Mouse (Mus musculus): ENCODE results near the gene Ankrd17.
"Not testable (repeated sequence)": the region's sequence is repeated elsewhere in the genome, so short reads cannot be mapped to it uniquely, and the experiment has no call there.

Gene Ankrd17

DNA sequence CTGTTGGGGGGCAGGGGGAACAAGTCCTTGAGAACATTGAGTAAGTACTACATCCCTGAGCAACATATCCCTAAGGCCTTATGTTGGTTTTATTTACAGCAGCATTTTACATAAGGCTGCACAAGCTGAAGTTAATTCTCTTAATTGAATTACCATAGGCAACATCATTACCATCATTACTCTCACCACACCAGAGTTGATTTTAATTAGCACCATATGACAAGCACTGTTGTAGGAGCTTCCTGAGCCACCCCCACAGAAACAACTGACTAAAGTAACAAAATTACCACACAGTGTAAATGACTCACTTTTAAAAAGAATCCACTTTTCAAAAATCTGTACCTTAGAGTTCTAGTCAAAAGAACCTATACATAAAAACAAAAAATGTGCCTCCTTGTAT is 76.5 kb downstream of the Ankrd17 start:
- H3K27me3 ChIP-seq (ENCODE audit: insufficient read depth, low read length) = no peaks in the 10 kb centered on the region
- H3K36me3 ChIP-seq (ENCODE audit: insufficient read depth, low read length) = peaks cover 73% of the 10 kb centered on the region

DNA sequence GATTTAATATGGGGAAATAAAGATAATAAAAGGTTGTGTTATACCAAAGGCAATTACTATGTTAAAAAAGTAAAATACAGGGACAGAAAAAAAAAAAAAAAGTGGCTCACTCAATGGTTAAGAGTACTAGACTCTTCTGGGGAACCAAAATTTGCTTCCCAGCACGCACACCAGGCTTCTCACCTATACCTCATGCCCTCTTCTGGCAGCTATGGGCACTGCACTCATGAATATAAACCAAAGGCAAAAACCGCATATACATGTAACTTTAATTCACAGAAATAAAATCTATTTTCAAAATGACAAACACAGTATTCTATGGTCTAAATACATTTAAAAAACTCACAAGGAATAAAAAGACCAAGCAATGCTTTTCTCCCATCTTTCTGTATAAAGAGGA is 79.8 kb downstream of the Ankrd17 start:
- Histone ChIP-seq H3K27me3 (ENCODE audit: insufficient read depth, low read length) (no peaks in the 10 kb centered on the region), H3K9me3 (ENCODE audit: low read length) (no peaks in the 10 kb centered on the region), H3K4me1 (replicated peaks; ENCODE audit: low read depth, low read length) (no peaks in the 10 kb centered on the region), H3K36me3 (ENCODE audit: insufficient read depth, low read length) (peaks cover 80% of the 10 kb centered on the region), H3K4me3 (replicated peaks; ENCODE audit: low read length) (no peak overlapping the region)
- TF ChIP-seq CTCF (conservative IDR thresholded peaks at IDR 0.05; ENCODE audit: low read length) (peak; percentile 78), POU5F1 (IDR thresholded peaks at IDR 0.05; ENCODE audit: borderline replicate concordance, low read length) (no peak)

More for the DNA sequence above, 76.5 kb downstream of the Ankrd17 start:
- no peaks in the 10 kb centered on the region for H3K9me3 ChIP-seq (ENCODE audit: low read length)
- no peaks in the 10 kb centered on the region for H3K4me1 ChIP-seq (replicated peaks; ENCODE audit: low read depth, low read length)
- TF ChIP-seq POU5F1 (IDR thresholded peaks at IDR 0.05; ENCODE audit: borderline replicate concordance, low read length) = no peak
- TF ChIP-seq NANOG (IDR thresholded peaks at IDR 0.05; ENCODE audit: borderline replicate concordance, low read length) = no peak
- no peak for TF ChIP-seq CTCF (conservative IDR thresholded peaks at IDR 0.05; ENCODE audit: low read length)
- H3K4me3 ChIP-seq (replicated peaks; ENCODE audit: low read length) = no peak overlapping the region

DNA sequence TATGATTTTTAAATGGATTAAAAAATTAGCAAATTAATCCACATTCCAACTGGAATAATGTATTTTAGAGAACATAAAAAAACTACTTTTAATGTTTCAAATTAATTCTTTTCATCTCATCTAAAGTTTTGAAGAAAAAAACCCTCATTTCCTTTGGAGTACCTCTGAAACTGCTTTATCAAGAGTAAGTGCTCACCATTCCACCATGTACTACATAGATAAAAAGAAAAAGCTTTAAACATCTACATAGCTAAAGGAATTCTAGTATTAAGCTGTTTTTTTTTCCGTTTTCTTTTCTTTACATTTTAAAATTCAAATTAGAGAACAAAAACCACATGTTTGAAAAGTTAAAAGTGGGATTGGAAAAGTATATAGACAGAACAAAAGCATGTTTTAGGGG is 86.3 kb downstream of the Ankrd17 start:
- no peak for TF ChIP-seq NANOG (IDR thresholded peaks at IDR 0.05; ENCODE audit: borderline replicate concordance, low read length)
- no peak for TF ChIP-seq CTCF (conservative IDR thresholded peaks at IDR 0.05; ENCODE audit: low read length)
- no peak for TF ChIP-seq POU5F1 (IDR thresholded peaks at IDR 0.05; ENCODE audit: borderline replicate concordance, low read length)
- H3K27me3 ChIP-seq (ENCODE audit: insufficient read depth, low read length) = no peaks in the 10 kb centered on the region
- H3K9me3 ChIP-seq (ENCODE audit: low read length) = no peaks in the 10 kb centered on the region
- H3K36me3 ChIP-seq (ENCODE audit: insufficient read depth, low read length) = peaks cover 69% of the 10 kb centered on the region
- no peaks in the 10 kb centered on the region for H3K4me1 ChIP-seq (replicated peaks; ENCODE audit: low read depth, low read length)
- no peak overlapping the region for H3K4me3 ChIP-seq (replicated peaks; ENCODE audit: low read length)

DNA sequence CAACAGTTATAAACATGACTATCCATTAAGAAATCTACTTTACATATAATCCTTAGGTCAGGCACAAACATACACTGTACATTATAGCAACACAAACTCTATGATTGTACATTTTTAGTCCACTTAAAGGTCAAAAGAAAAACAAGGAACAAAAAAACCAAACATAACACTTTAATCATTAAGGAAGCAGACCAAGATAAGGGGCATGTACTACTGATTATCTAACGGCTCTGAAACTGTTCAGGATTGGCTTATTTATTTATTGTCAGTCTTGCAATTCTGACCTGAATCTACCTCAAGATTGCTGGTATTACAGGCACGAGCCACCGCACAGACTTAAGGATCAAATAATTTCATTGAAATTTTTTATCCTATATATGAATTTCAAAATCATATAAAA is 87.0 kb downstream of the Ankrd17 start:
- H3K36me3 ChIP-seq (ENCODE audit: insufficient read depth, low read length) = peaks cover 67% of the 10 kb centered on the region
- no peak for TF ChIP-seq CTCF (conservative IDR thresholded peaks at IDR 0.05; ENCODE audit: low read length)
- TF ChIP-seq POU5F1 (IDR thresholded peaks at IDR 0.05; ENCODE audit: borderline replicate concordance, low read length) = no peak
- TF ChIP-seq NANOG (IDR thresholded peaks at IDR 0.05; ENCODE audit: borderline replicate concordance, low read length) = no peak
- H3K9me3 ChIP-seq (ENCODE audit: low read length) = no peaks in the 10 kb centered on the region

DNA sequence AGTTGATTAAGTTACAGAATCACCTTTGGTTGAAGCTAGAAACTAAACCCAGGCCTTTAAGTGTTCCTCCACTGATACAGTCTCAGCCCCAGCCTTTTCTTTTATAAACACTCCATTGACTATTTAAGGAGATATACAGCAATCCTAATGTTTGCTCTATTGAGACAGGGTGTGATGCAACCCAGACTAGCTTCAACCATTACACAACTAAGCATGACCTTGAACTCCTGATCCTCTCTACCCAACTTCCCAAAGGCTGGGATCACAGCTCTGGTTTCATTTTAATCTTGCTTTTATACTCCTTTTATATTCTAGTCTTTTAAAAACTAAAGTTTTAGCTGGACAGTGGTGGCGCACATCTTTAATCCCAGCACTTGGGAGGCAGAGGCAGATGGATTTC is 88.9 kb downstream of the Ankrd17 start:
- H3K9me3 ChIP-seq (ENCODE audit: low read length) = no peaks in the 10 kb centered on the region

More for the DNA sequence above, 87.0 kb downstream of the Ankrd17 start:
- H3K4me1 ChIP-seq (replicated peaks; ENCODE audit: low read depth, low read length) = no peaks in the 10 kb centered on the region
- no peaks in the 10 kb centered on the region for H3K27me3 ChIP-seq (ENCODE audit: insufficient read depth, low read length)
- no peak overlapping the region for H3K4me3 ChIP-seq (replicated peaks; ENCODE audit: low read length)

DNA sequence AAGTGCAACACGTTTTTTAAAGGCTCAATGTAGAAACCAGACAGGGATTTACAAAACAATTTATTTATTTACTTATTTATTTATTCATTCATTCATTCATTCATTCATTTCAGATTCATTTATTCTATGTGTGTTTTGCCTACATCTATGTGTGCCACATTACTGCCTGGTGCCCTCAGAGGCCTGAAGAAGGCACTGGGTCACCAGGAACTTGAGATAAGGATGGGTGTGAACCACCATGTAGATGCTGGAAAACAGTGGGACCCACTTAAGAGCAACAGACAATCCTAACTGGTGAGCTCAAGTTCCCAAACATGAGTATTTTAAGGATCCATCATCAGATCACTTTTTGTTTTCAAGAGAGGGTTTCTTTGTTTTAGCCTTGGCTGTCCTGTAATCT is 91.6 kb downstream of the Ankrd17 start:
- Histone ChIP-seq H3K9me3 (ENCODE audit: low read length) (no peaks in the 10 kb centered on the region), H3K36me3 (ENCODE audit: insufficient read depth, low read length) (peaks cover 55% of the 10 kb centered on the region), H3K4me3 (replicated peaks; ENCODE audit: low read length) (no peak overlapping the region), H3K4me1 (replicated peaks; ENCODE audit: low read depth, low read length) (no peaks in the 10 kb centered on the region), H3K27me3 (ENCODE audit: insufficient read depth, low read length) (no peaks in the 10 kb centered on the region)
- TF ChIP-seq CTCF (conservative IDR thresholded peaks at IDR 0.05; ENCODE audit: low read length) = no peak
- TF ChIP-seq POU5F1 (IDR thresholded peaks at IDR 0.05; ENCODE audit: borderline replicate concordance, low read length) = no peak
- TF ChIP-seq NANOG (IDR thresholded peaks at IDR 0.05; ENCODE audit: borderline replicate concordance, low read length) = no peak

More for the DNA sequence above, 88.9 kb downstream of the Ankrd17 start:
- TF ChIP-seq NANOG (IDR thresholded peaks at IDR 0.05; ENCODE audit: borderline replicate concordance, low read length) = no peak
- no peak for TF ChIP-seq CTCF (conservative IDR thresholded peaks at IDR 0.05; ENCODE audit: low read length)
- TF ChIP-seq POU5F1 (IDR thresholded peaks at IDR 0.05; ENCODE audit: borderline replicate concordance, low read length) = no peak
- H3K36me3 ChIP-seq (ENCODE audit: insufficient read depth, low read length) = peaks cover 57% of the 10 kb centered on the region
- H3K4me3 ChIP-seq (replicated peaks; ENCODE audit: low read length) = no peak overlapping the region
- H3K27me3 ChIP-seq (ENCODE audit: insufficient read depth, low read length) = no peaks in the 10 kb centered on the region
- H3K4me1 ChIP-seq (replicated peaks; ENCODE audit: low read depth, low read length) = no peaks in the 10 kb centered on the region

DNA sequence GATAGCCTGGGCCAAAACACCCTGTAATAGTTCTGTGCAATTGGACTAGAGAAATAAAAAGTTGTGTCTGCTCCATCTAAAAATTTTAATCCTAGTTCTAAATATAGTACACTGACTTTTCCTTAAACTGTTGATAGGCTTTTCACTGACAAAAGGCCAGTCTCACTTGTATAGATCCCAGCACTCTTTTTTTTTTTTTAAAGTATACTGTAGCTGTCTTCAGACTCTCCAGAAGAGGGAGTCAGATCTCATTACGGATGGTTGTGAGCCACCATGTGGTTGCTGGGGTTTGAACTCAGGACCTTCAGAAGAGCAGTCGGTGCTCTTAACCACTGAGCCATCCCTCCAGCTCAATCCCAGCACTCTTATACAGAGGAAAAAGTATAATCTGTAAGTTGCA is 104.1 kb downstream of the Ankrd17 start:
- H3K36me3 ChIP-seq (ENCODE audit: insufficient read depth, low read length) = peaks cover 76% of the 10 kb centered on the region
- H3K27me3 ChIP-seq (ENCODE audit: insufficient read depth, low read length); H3K9me3 ChIP-seq (ENCODE audit: low read length); H3K4me3 ChIP-seq (replicated peaks; ENCODE audit: low read length); H3K4me1 ChIP-seq (replicated peaks; ENCODE audit: low read depth, low read length): not testable (repeated sequence)

DNA sequence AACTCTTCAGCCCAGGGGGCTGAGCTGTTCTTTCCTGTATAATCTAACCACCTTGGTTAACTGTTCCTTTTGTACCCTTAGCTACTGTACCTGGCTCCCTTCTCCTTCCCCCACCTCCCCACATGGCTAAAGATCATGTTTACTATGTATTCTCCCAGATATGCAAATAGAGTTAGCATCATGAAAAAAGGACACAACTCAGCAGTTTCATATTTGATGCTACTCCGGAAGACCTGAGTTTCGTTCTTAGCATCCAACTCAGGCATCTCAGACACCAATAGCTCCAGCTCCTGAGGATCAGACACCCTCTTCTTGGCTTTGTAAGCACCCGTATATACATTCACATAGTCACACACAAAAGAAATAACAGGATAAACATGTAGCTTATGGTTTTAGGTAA is 109.4 kb downstream of the Ankrd17 start:
- no peaks in the 10 kb centered on the region for H3K27me3 ChIP-seq (ENCODE audit: insufficient read depth, low read length)
- TF ChIP-seq CTCF (conservative IDR thresholded peaks at IDR 0.05; ENCODE audit: low read length) = no peak
- TF ChIP-seq NANOG (IDR thresholded peaks at IDR 0.05; ENCODE audit: borderline replicate concordance, low read length) = no peak
- TF ChIP-seq POU5F1 (IDR thresholded peaks at IDR 0.05; ENCODE audit: borderline replicate concordance, low read length) = no peak
- no peaks in the 10 kb centered on the region for H3K9me3 ChIP-seq (ENCODE audit: low read length)
- H3K36me3 ChIP-seq (ENCODE audit: insufficient read depth, low read length) = peaks cover 88% of the 10 kb centered on the region
- no peaks in the 10 kb centered on the region for H3K4me1 ChIP-seq (replicated peaks; ENCODE audit: low read depth, low read length)
- H3K4me3 ChIP-seq (replicated peaks; ENCODE audit: low read length) = no peak overlapping the region

DNA sequence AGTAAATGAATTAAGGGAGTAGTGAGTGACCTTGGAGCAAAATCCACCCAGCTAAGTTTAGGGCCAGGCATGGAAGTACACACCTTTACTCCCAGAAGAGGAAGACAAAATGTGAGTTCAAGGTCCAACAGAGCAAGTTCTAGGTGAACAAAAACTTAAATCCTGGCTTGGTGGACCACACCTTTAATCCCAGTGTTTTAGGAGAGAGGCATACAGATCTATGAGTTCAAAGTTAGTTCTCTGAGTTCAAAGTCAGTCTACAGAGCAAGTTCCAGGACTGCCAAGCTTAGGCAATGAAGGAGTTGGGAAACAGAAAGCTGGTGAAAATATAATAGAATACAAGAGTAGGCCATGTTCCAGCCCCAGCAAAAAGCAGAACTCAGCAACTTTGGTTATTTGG is 118.9 kb downstream of the Ankrd17 start:
- Histone ChIP-seq H3K9me3 (ENCODE audit: low read length) (no peaks in the 10 kb centered on the region), H3K4me1 (replicated peaks; ENCODE audit: low read depth, low read length) (peaks cover 53% of the 10 kb centered on the region), H3K36me3 (ENCODE audit: insufficient read depth, low read length) (peaks cover 60% of the 10 kb centered on the region), H3K4me3 (replicated peaks; ENCODE audit: low read length) (peak overlapping the region; percentile 72), H3K27me3 (ENCODE audit: insufficient read depth, low read length) (no peaks in the 10 kb centered on the region)
- TF ChIP-seq CTCF (conservative IDR thresholded peaks at IDR 0.05; ENCODE audit: low read length) = no peak
- TF ChIP-seq NANOG (IDR thresholded peaks at IDR 0.05; ENCODE audit: borderline replicate concordance, low read length) = no peak
- no peak for TF ChIP-seq POU5F1 (IDR thresholded peaks at IDR 0.05; ENCODE audit: borderline replicate concordance, low read length)

All from E14TG2a.4 (cell line).